Mouse (Mus musculus) adrenal gland, postnatal 4 days (tissue): ENCODE measurements around the gene Mocs2. TPM values are rescaled to one million over a fixed set of nuclear protein-coding genes. Genes with fewer than 3 reads are reported as not detected.

Source experiments
- DNase-seq, 2 experiments: peaks; one replicate each; pipeline ENCODE4 v3.0.0; 2021 to 2022; ENCODE audit warnings: low spot score in 2 of 2, mixed read lengths in 2 of 2
- long read RNA-seq, 2 experiments: library from polyadenylated mRNA; stranded (forward); transcript quantifications; one replicate each; pipeline ENCODE4 v2.0.0; 2021
- total RNA-seq, 2 experiments: library from RNA; stranded (reverse); gene quantifications; 2 replicates each; pipeline ENCODE4 v1.2.3; 2021

Mocs2 gene
- total RNA-seq: 100 to 1,000 TPM; 127 to 146 TPM
- long read RNA-seq, experiment 1, transcript Mocs2-207 (7 exons, 1,193 nt): major isoform, 84 of 128 reads
- long read RNA-seq, experiment 1, transcript Mocs2-208 (6 exons, 1,855 nt): minor isoform, 17 of 128 reads
- long read RNA-seq, experiment 1, partial matches to known transcripts: 12 of 128 reads
- long read RNA-seq, experiment 1, other reads (novel, unspliced or antisense): 12 of 128 reads
- long read RNA-seq, experiment 2, transcript Mocs2-207 (7 exons, 1,193 nt): major isoform, 67 of 116 reads
- long read RNA-seq, experiment 2, transcript Mocs2-208 (6 exons, 1,855 nt): minor isoform, 11 of 116 reads
- long read RNA-seq, experiment 2, partial matches to known transcripts: 2 of 116 reads
- long read RNA-seq, experiment 2, other reads (novel, unspliced or antisense): 29 of 116 reads

DNA sequence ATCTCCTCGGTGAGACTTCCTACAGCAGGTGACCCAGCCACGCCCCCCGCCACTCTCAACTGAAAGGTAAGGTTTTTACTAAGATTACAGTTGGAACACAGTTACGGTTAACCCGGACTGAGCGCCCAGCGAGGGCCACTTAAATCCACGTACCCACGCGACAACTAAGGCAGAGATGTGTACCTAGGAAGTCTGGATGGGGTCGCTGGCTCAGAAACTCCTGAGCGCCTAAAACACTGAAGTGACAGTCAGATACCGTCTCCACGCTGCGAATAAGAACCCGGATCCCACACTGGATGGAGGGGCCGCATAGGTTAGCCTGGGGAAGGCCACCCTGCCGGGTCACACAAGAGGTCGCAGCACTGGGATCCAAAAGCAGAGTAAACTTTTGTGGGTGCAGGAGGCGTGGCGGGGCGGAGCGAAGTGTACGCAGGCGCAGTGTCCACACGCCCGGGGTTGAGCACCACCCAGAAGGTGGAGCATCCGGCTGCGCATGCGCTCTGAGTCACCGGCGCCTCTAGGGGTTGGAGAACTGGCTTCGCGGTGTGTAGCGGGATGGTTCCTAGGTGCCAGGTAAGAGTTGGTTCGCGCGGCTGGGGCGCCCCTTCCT is at the start of gene Mocs2:
Gene Mocs2 (plus strand): TSS at position 486 of the 610 bp plus-strand sequence.
- DNase-seq: peak; percentile 89

DNA sequence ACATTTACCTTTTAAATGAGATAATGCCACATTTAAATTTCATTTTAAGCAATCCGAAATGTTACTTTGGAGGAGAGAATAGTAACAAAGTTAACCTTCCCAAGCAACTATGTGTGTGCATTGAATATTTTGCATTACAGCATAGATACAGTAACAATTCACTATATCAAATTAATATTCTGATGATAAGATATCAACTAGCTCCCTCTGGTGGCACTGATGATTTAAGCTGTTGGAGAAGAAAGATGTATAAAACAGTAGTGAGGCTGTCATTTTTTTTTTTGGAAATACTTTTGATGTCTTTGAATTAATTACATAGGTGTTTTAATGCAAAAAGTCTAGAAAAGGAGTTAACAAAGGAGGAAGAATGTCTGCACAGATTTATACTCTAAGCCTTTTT is 26.5 kb upstream of the Mocs2 start:
- DNase-seq: no peak

DNA sequence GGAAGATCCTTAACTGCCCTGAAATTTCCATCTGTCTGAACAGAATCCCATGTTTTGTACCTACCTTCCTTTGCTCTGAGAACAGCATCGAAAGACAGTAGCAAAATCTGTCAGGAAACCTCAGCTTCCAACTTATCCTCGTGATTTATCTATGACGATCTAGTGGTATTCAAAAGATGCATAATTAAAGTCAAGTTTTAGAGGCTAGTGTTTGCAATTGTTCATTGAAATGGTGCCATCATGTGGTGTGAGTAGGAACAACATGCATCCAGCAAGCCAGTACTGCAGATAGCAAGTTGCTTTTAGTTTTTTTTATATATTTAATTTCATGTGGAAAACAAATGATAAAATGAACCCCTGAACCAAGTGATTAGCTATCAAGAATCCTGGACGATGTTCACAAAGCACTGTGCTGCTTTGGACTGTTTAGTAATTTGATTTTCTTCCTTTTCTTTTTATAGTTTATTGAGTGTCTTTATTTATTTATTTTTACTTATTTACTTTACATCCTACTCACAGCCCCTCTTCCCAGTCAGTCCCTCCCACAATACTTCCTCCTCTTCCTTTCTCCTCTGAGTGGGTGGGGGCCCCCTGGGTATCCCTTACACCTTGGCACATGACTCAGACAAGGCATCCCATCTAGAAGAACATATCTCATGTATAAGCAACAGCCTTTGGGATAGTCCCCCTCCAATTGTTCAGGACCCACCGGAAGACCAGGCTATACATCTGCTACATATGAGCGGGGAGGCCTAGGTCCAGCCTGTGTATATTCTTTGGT is 24.6 kb upstream of the Mocs2 start:
- DNase-seq: no peak

DNA sequence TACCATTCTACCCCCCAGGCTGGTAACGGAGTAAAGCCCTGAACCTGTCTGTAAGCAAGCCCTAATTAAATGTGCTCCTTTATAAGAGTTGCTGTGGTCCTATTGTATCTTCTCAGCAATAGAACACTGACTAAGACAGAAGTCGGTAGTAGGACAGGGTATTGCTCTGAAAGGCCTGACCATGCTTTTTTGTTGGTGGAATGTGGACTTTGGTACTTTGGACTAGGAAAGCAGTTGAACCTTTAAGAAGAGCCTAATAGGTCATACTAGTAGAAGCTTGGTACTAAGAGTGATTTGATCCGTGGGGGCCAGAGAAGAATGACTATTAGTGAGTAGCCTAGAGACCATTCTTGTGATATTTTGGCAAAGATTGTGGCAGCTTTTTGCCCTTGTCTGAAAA is 16.2 kb upstream of the Mocs2 start:
- no peak for DNase-seq

DNA sequence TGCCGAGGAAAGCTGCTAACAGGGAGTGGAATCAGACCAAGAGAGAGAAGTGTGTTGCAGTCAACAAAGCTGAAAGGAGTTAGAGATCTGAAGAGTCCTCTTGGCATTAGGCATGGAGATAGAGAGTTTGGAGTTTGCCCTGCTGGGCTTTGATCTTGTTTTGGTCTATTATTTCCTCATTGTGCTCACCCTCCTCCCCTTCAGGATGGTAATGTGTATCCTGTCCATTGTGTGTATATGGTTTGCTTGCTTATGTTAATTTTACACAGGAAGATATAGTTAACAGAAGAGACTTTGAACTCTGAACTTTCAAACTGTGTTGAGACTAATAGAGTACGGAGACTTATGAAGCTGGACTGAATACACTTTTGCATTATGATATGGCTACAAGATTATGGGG is 15.1 kb upstream of the Mocs2 start:
- no peak for DNase-seq

DNA sequence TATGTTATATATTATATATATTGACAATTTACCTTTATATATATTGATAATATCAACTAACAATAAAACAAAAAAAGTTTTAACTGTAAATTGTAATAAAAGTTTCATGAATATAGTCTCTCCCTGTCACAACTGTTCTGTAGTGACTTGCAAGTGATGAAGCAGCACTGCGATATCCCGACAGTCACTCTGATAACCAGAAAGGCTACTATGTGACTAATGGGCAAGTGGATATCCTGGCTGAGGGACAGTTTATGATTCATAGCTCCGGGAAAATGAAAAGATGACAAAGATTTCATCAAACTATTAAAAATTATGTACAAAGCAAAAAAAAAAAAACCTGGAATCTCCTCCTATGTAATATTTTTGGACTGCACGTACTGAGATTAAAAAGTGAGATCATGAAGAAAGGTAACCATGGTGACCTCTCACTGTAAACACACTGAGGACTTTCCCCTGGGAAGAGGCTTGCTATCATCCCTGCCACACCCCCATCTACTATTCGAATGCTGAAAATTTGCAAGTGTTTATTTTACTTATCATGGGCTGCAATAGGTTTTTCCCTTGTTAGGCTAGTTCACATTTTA is 8.3 kb upstream of the Mocs2 start:
- DNase-seq: no peak

DNA sequence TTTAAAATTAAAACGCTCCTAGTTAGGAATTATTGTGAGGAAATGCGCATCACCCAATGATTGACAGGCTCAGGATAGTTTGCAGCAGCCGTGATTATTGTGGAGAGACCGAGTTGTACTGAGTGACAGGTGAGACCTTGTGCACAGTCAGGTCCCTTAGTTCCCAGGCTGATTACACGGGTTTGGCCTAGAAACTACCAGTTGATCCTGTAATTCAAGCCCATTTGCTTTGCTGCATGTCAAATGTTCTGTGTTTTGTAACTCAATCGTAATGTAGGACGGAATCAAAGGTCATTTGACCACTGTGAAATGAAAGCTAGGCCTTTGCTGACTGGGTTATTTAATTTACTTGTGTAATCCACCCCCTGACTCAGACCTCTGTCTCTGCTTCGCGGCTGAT is 477 bp downstream of the Mocs2 start:
- DNase-seq: no peak

GRCm38 (mm10) chr13:114822871-114823270 is 4.8 kb downstream of the Mocs2 start:
- DNase-seq: no peak

DNA sequence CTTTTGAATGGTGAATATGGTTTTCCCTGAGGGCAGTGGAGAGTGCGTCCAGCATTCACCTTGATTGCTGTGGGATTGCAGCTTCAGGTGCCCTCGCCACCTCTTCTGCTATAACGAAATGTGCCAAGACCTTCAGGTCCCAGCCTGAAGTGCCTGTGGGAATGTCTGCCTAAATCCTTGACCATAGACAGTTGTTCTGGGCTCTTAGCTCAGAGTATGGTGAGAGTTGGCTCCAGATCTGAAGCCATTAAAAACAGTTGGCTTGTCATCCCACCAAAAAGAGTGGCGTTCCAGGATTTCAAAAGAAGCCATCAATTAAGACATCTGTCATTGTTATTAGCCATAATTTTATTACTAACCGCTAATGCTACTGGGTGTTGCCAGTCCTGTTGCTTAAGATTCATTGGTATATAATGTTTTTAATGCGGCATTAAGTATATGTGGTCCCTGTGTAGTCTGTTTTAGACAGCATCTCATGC is 7.4 kb downstream of the Mocs2 start:
- no peak for DNase-seq

DNA sequence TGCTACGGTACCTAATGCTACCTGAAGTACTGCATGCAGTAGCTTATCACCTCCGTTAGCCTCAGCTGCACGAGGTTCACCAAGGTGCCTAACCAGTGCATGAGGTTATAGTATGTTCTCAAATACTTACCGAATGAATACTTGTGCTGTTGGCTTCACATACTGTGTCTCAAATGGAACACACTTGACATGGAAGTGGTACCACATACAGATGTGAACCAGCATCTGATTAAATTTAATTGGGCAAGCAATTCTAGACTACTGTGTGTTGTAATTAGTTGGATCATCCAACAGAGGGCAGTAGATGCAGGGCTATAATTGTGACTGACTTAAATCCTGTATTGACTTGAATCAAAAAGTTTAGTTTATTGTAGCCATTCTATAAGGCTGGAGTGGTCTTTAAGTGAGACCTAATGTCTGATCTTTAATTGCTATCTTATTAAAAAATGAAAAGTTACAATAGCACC is 13.4 kb downstream of the Mocs2 start:
- no peak for DNase-seq

- DNase-seq: no peak
Observed at GRCm38 (mm10) chr13:114832761-114833160, 14.7 kb downstream of the Mocs2 start.

- DNase-seq: no peak
Observed at GRCm38 (mm10) chr13:114833351-114833750, 15.3 kb downstream of the Mocs2 start.

DNA sequence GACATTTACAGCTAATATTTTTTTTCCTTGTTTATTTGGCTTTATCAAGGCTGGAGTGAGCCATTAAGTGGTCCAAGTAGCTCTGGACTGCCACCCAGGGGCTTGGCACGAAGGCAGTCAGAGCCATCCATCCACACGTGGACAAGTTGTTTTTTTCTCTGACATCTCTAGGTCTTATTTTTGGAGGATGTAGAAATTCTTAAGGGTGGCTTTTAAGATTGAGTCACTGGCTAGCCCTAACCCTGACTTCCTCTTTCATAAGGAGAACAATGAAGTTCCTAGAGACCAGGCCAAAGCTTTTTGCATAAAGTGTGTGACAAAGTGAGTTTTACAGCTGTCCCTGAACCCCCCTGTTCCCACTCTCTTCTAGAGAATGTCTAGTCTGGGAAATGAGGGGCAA is 16.5 kb downstream of the Mocs2 start:
- DNase-seq: no peak

DNA sequence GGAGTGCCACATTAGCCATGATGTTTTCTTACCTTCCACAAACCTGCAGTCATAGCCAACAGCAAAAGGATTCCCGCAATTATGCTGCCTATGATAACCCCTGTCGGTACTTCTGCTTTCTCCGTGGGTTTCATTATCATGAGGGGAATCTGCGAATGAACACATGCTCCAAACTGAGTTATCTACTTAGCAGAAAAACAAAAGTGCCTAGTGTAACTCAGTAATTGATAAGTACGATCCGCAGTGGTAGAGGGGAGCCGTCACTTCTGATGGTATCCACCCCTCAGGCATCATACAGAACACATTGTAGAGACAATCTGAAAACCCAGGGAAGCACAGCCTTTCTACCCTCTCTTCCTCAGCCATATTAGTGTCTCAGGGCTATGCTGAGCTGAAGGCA is 19.0 kb downstream of the Mocs2 start:
- no peak for DNase-seq

DNA sequence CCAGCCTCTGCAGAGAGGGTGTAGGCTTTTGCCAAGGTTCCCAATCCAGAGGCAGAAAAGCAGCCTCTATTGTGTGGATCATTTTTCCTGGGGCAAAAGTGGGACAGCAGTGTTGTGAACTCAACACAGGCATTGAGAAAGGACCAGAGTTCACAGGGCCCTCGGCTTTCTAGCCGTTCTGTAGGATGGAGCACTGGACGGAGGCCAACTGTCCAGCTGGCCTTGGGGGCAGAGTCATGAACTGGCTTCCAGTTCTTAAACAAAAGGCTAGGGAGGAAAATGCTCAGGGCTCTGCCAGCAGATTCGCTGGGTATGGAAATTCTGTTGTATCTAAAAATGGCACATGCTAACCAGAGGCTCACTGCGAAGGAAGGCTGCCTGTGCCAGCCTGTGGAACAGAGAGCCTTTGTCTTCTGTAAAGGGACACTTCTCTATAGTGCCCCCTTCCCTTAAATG is 20.5 kb downstream of the Mocs2 start:
- DNase-seq: peak; percentile 26 to 54

- no peak for DNase-seq
Observed at GRCm38 (mm10) chr13:114839098-114839497, 21.1 kb downstream of the Mocs2 start.

DNA sequence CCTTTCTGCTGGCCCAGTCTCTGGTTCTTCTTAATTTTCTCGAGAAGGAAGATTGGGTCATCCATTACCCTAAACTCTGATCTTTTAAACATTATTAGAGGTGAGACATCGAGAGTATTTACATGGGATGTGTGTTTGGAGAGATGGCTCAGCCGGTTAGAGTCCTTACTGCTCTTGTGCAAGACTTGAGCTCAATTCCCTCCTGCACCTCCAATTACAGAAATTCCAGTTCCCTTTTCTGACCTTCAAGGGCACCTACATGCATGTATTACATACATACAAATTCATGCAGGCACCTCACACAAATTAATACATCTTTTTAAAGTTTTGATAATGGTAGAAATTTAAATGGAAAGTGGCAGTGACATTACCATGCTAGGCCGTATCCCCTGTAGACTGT is 22.5 kb downstream of the Mocs2 start:
- no peak for DNase-seq

DNA sequence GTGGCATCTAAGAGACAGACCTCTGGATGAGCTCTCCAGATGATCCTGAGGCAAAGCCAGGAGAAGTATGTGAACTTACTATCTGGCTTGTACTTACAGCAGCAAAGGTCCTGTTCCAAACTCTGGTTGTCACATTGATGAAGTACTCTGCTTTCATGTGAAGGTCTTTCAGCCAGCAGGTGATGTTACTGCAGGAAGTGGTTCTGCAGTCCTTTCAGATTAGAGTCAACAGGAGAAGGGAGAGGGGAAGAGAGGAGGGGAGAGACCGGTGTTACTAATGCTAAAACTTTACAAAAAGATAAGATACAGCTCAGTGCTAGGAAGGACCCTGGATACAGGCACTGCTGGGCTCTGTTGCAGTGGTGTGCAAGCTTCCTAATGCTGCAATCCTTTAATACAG is 25.3 kb downstream of the Mocs2 start:
- no peak for DNase-seq

GRCm38 (mm10) chr13:114845804-114846203 is 27.8 kb downstream of the Mocs2 start:
- no peak for DNase-seq

DNA sequence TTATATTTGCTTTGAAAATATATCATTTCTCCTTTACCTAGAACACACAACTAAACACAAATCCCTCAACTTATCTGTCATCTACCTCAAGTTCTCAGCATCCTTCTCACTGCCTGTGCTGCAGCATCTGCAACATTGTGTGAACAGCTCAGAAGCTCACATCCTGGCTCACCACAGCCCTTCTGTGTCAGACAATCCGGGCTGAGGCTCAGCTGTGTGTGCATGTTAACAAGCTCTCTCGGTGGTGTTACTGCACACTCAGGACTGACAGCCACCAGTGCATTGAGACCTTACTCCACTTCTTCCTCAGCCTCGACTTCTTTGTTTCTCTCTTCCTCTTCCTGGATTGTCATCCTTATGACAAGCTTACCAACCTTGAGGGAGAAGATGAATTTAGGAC is 30.9 kb downstream of the Mocs2 start:
- no peak for DNase-seq
